Mouse (Mus musculus) spleen, adult 2 months (tissue): ENCODE measurements around the gene Pagr1a.

ENCODE experiments used
- CTCF ChIP-seq: fragments of 200-500 bp; IDR thresholded peaks from 2 replicates; pipeline ENCODE4 v1.5.1; 2011; ENCODE audit warnings: mild to moderate bottlenecking, inconsistent platforms; ENCODE audit not compliant: insufficient read depth, insufficient read length, insufficient replicate concordance; ENCODE audit errors: extremely low read depth
- POLR2A ChIP-seq: fragments of 200-500 bp; IDR thresholded peaks from 2 replicates; pipeline ENCODE4 v1.6.1; 2011; ENCODE audit warnings: low read depth, low read length, inconsistent platforms

DNA sequence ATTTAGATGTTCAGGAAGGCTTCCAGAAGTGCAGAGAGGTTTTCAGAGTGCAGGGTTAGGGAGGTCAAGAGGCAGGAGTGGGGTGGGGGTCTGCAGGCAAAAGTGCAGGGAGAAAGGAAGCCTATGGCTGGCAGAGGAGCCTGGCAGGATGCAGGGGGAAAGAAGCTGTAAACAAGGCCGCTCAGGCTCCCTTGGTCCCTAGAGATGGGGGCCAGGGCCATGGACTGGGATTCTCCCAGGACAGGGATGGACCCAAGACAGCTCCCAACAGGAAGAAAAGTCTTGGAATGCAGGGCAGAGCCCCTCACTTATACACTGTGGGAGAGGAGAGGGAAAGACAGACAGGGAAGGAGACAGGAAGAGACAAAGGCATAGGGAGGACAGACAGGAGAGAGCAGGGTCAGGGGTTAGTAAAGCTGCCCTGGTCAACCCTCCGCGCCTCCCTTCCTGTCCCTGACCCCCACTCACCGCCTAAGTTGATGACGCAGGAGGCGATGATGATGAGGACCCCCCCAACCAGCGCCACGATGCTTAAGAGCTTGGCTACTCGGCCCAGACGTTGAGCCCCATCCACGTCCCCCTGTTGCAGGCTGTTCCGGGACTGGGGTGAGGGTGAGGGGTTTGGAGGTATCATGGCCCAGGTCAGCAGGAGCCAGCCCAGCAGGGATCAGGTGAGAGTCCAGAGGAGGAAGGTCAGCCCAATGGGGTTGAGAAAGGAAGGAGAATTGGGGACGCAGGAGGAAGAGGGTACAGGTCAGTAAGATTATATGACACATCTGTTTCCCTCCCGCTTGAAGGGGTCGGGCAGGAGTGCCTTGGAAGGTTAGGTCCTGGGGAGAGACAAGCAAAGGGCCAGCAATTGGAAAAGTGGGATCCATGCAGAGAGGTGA is 1.5 kb upstream of the Pagr1a start:
- TF ChIP-seq CTCF (no peak), POLR2A (no peak)
